Mouse (Mus musculus): Measurements from ENCODE around the gene Scarf1. TPM values are rescaled to one million over a fixed set of nuclear protein-coding genes. Genes with fewer than 3 reads are reported as not detected.

Scarf1 gene
- polyA plus RNA-seq, 1 experiment = 3.4 TPM

- H3K27ac ChIP-seq (replicated peaks; ENCODE audit: low read depth, low read length) = no peak overlapping the region
- H3K4me1 ChIP-seq (ENCODE audit: control insufficient read depth, insufficient read depth, insufficient read length, low read length) = peaks cover 6% of the 10 kb centered on the region
- H3K4me3 ChIP-seq (ENCODE audit: insufficient read depth, low read depth, low read length) = no peak overlapping the region
Measured at GRCm38 (mm10) chr11:75560530-75561409, 47.4 kb downstream of the Scarf1 start.

DNA sequence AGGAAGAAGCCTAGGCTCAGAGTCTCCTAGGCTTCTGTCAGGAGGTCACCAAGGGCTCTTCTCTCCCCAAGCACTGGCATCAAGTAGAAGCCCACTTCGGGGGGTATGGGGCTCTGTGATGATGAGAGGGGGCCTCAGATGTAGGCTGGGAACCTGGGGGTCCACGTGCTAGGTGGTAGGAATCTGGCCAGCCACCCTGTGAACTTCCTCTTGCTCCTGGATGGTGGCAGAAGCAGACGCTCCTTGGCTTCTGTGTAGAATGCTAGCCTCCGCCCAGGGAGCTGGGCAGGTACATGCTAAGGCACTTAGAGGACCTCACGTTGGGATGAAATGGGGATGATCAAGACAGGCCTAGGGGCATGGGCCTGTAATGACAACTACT is 48.1 kb downstream of the Scarf1 start:
- Histone ChIP-seq H3K4me1 (ENCODE audit: control insufficient read depth, insufficient read depth, insufficient read length, low read length) (peaks cover 6% of the 10 kb centered on the region), H3K27ac (replicated peaks; ENCODE audit: low read depth, low read length) (no peak overlapping the region), H3K4me3 (ENCODE audit: insufficient read depth, low read depth, low read length) (no peak overlapping the region)

GRCm38 (mm10) chr11:75562840-75563239 is 49.5 kb downstream of the Scarf1 start:
- Histone ChIP-seq H3K27ac (replicated peaks; ENCODE audit: low read depth, low read length) (no peak overlapping the region), H3K4me1 (ENCODE audit: control insufficient read depth, insufficient read depth, insufficient read length, low read length) (peaks cover 8% of the 10 kb centered on the region), H3K4me3 (ENCODE audit: insufficient read depth, low read depth, low read length) (no peak overlapping the region)

DNA sequence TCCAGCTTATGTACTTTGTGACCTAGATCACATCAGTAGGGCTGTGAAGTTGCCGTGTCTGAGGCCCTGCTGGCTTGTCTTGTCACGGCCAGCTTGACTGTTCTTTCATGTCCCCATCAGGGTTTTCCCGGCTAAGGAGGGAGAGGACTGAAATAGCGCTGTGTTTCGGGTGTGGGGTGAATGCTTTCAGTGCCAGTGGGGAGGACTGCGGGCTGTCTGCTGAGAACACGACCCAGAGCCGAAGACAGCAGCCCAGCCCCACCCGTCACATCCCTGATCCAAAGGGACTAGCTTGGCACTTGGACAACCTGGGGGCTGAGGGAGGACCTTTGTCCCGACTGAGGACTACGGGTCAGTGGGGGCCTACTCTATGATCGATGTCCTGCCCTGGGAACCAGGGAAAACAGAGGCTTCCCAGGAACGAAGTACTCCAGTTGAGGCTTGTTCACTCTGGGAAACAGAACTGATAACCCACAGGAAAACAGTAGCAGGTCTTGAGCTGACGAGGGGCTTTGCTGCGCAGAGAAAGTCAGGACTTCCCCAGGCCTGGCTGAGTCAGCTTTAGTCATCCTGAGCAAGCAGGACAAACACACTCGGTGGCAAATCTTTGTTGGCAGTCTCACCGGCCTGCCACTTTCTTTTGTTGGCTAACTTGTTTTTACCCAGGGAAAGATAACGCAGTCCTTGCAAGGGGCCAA is 50.7 kb downstream of the Scarf1 start:
- Histone ChIP-seq H3K4me3 (ENCODE audit: insufficient read depth, low read depth, low read length) (no peak overlapping the region), H3K4me1 (ENCODE audit: control insufficient read depth, insufficient read depth, insufficient read length, low read length) (peaks cover 8% of the 10 kb centered on the region), H3K27ac (replicated peaks; ENCODE audit: low read depth, low read length) (peak overlapping the region; percentile 75)

DNA sequence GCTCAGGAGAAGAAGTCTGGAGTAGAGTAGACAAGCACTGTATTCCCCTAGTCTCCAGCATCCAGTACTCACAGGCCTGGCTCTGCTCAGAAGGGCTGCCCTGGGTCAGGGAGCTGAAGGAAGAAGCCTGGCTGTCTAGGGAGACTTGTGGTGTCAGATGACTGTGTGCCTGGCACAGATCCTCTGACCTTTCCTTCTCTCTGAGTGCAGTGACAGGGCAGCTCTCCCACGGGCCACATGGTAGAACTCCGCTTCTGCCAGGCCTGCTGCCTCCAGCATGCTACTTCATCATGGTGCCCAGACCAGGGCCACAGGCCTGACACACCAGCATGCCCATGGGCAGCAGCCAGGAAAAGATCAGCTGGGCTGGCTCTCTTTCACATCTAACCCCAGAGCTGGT is 52.5 kb downstream of the Scarf1 start:
- peak overlapping the region; percentile 81 for H3K27ac ChIP-seq (replicated peaks; ENCODE audit: low read depth, low read length)
- peaks cover 12% of the 10 kb centered on the region for H3K4me1 ChIP-seq (ENCODE audit: control insufficient read depth, insufficient read depth, insufficient read length, low read length)
- H3K4me3 ChIP-seq (ENCODE audit: insufficient read depth, low read depth, low read length) = no peak overlapping the region

GRCm38 (mm10) chr11:75566276-75567196 is 53.2 kb downstream of the Scarf1 start:
- H3K4me1 ChIP-seq (ENCODE audit: control insufficient read depth, insufficient read depth, insufficient read length, low read length) = peaks cover 13% of the 10 kb centered on the region
- no peak overlapping the region for H3K4me3 ChIP-seq (ENCODE audit: insufficient read depth, low read depth, low read length)
- peak overlapping the region; percentile 81 for H3K27ac ChIP-seq (replicated peaks; ENCODE audit: low read depth, low read length)

DNA sequence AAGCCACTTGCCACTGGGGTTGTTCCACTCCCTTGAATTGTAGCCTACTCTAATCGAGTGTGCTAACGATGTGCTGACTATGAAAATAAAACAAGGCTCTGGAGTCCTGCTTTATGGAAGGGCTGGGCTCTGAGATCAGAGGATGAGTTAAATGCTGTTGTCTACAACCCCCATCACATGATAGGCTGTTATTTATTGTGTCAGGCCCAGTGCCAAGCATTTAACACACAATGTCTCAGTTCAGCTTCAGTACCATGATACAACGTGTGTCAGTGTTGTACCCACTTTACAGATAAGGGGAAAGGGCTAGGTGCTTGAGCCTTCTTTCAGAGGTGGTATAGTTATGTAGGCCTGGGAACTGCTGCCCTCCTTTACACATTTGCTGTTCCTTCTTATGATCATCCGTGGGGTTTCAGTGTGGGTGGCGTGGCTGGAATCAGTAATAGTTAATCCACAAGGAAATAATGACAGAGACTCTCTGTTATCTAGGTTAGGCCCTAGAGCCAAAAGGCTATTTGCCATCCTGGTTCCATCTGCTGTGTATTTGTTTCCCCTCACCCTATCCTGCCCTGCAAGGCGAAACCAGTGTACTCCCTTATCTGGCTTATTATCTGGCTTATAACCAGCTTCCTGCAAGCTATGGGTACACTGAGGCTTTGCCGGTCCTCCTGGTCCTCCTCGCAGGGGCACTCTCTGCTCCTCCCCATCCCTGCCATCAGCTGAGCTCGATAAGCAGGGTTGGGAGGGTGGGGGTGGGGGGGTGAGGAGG is 54.2 kb downstream of the Scarf1 start:
- no peak overlapping the region for H3K4me3 ChIP-seq (ENCODE audit: insufficient read depth, low read depth, low read length)
- no peak overlapping the region for H3K27ac ChIP-seq (replicated peaks; ENCODE audit: low read depth, low read length)
- peaks cover 19% of the 10 kb centered on the region for H3K4me1 ChIP-seq (ENCODE audit: control insufficient read depth, insufficient read depth, insufficient read length, low read length)

- H3K4me1 ChIP-seq (ENCODE audit: control insufficient read depth, insufficient read depth, insufficient read length, low read length) = peaks cover 18% of the 10 kb centered on the region
- no peak overlapping the region for H3K4me3 ChIP-seq (ENCODE audit: insufficient read depth, low read depth, low read length)
- H3K27ac ChIP-seq (replicated peaks; ENCODE audit: low read depth, low read length) = no peak overlapping the region
Measured at GRCm38 (mm10) chr11:75568115-75568511, 54.8 kb downstream of the Scarf1 start.

GRCm38 (mm10) chr11:75568962-75569361 is 55.6 kb downstream of the Scarf1 start:
- Histone ChIP-seq H3K4me1 (ENCODE audit: control insufficient read depth, insufficient read depth, insufficient read length, low read length) (peaks cover 18% of the 10 kb centered on the region), H3K27ac (replicated peaks; ENCODE audit: low read depth, low read length) (no peak overlapping the region), H3K4me3 (ENCODE audit: insufficient read depth, low read depth, low read length) (no peak overlapping the region)

- H3K4me1 ChIP-seq (ENCODE audit: control insufficient read depth, insufficient read depth, insufficient read length, low read length) = peaks cover 15% of the 10 kb centered on the region; the same call in 1 of the 2 replicates
- H3K4me3 ChIP-seq (ENCODE audit: insufficient read depth, low read depth, low read length) = no peak overlapping the region
- H3K27ac ChIP-seq (replicated peaks; ENCODE audit: low read depth, low read length) = peak overlapping the region; percentile 90
Measured at GRCm38 (mm10) chr11:75570375-75571125, 57.2 kb downstream of the Scarf1 start.

DNA sequence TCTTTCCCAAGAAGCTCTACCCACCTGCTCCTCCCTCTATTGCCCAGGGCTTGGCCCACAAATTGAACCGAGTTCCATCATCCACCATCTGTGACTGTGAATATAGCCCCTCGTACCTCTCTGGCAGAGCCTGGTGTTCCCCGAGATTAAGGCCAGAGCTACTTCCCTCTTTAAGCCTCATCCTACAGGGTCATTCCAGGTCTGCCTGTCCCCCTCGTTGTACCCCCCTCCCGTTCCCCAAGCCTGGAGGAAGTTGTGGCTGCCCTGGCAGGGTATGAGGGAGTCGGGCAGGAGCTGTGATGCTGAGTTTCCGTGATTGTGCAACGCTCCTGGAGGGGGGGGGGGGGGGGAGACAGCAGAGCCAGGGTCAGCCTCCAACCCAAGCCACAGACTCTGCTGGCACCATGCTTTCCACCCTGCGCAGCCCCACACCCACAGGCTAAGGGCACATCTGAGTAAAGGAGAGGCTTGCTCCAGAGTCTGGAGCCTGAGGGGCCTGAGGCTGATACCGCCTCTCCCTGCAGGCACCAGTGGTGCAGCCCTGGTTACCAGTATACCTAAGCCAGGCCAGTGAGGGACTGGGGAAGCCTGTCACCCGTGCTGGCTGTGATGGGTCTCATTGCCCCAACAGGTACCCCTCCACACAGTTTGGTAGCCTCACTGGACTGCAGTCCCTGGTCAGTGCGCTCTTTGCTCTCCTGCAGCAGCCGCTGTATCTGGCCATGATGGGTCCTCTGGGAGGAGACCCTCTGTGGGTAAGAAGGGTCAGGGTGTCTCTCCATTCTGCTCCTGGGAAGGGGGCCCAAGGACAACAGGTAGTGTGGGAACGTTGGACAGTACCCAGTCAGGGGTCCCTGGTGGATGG is 58.0 kb downstream of the Scarf1 start:
- Histone ChIP-seq H3K4me1 (ENCODE audit: control insufficient read depth, insufficient read depth, insufficient read length, low read length) (peaks cover 15% of the 10 kb centered on the region; the same call in 1 of the 2 replicates), H3K4me3 (ENCODE audit: insufficient read depth, low read depth, low read length) (no peak overlapping the region), H3K27ac (replicated peaks; ENCODE audit: low read depth, low read length) (peak overlapping the region; percentile 90)

DNA sequence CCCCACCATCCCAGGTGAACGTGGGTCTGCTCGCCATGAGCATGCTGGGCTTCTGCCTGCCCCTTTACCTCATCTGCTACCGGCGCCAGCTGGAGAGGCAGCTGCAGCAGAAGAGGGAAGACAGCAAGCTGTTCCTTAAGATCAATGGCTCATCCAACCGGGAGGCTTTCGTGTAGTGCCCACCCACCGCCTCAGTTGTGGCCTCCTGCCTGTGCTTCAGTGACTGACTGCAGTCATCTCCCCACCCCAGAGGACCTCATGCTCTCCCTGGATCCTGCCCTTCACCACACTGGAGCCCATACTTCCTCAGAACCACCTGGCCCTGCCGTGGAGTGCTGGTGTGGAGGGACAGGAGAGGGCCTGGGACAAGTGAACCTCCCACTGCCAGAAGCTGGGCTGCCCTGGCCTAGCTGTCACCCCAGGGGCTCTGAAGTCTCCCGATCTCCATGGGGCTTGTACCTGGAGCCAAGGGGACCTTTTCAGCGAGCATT is 59.0 kb downstream of the Scarf1 start:
- peak overlapping the region; percentile 53 for H3K27ac ChIP-seq (replicated peaks; ENCODE audit: low read depth, low read length)
- H3K4me1 ChIP-seq (ENCODE audit: control insufficient read depth, insufficient read depth, insufficient read length, low read length) = peaks cover 13% of the 10 kb centered on the region; the same call in 1 of the 2 replicates
- no peak overlapping the region for H3K4me3 ChIP-seq (ENCODE audit: insufficient read depth, low read depth, low read length)
